Mouse (Mus musculus) cerebellum, postnatal 4 days (tissue): ENCODE measurements around the gene Peak1.

Experiments
- DNase-seq, 2 experiments: peaks; one replicate each; pipeline ENCODE4 v3.0.0; 2022; ENCODE audit warnings: low spot score in 2 of 2, mixed read lengths in 1 of 2

Peak1 gene

GRCm38 (mm10) chr9:56415935-56416607, 1.8 kb downstream of the Peak1 start:
- no peak for DNase-seq

DNA sequence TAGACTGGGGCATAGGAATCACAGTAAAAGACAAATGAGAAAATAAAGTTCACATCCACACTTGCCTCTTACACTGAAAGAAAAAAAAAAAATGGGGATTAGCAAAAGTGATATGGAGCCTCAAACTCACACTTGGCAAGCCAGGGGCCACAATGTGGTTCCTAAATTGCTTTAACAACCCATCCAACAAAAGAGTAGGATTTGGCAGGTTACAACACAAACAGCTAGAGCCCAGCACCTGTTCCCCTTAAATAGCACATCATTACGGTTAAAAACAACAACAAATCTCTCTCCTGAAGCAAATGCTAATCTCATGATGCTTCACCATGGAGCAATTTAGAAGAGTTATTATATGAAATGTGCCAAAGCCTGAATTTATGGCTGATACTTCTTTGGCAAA, 2.5 kb downstream of the Peak1 start:
- DNase-seq: no peak

DNA sequence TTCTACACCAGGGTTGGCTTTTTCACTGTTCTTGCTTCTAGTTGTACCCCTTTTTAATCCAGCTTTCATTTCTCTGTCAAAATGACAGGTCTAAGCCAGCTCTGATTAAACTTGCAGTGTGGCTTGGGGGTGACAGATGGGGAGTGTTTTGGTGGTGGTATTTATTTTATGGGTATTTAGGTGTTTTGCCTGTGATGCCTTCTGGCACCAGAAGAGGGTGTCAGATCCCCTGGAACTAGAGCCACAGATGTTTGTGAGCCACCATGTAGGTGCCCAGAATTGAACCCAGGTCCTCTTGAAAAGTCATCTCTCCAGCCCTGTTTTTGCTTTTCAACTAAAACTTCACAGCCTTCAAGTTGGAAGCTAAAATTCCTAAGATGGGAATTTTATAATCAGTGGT, 3.5 kb downstream of the Peak1 start:
- DNase-seq: no peak

- no peak for DNase-seq
Observed at GRCm38 (mm10) chr9:56412716-56413115, 5.2 kb downstream of the Peak1 start.

DNA sequence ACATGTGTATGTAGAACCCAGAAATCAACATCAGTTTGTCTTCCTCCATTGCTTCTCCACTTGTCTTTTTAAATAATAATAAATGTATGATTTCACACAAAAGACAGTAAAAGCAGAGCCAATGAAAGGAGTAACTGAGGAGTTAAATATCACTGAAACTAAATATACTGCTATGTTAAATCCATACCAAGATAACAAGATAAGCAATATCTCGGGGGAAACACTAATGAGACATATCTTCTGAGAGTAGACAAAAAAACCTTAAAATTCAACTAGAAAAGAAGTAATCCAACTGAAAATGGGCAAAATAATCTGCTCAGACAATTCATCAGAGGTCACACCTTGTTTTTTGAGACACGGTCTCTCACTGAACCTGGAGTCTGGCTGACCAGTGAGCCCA, 7.9 kb downstream of the Peak1 start:
- no peak for DNase-seq

DNA sequence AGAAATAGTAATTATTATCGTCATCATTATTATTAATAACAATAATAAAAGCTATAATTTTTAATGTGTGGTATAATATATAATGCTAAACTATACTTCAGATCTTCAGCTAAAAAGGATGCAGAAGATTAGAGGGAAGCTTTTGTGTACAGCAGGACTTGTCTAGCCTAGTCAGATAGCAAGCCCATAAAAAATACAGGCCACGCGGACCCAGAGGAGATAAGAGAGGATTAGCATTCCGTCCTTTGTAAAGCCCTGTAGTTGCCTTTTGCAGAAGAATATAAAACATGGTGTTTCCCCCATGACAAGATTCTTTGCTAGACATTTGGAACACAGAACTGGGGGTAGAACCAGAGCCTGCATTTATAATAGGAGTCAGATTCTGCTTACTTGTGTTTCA, 13.2 kb downstream of the Peak1 start:
- DNase-seq: no peak

- DNase-seq: no peak
Observed at GRCm38 (mm10) chr9:56396306-56396705, 21.6 kb downstream of the Peak1 start.

DNA sequence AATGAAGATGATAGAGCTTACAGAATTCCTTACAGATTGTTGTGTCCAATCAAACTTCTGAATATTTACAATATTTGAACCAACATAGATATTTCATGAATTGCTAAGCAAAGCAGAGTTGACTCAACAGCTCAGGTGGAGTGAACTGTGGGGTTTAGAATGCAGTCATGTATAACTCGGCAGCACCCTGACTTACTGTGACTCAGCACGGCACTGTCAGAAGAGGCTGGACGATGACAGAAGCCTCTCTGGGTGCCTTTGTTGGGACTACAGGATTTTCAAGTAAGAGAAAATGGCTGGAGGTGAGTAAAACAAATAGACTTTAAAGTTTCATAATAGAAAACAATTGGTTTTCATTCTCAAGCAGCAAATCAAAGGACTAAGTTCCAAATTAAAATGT, 25.0 kb downstream of the Peak1 start:
- DNase-seq: no peak

GRCm38 (mm10) chr9:56382786-56383185, 35.1 kb downstream of the Peak1 start:
- no peak for DNase-seq

DNA sequence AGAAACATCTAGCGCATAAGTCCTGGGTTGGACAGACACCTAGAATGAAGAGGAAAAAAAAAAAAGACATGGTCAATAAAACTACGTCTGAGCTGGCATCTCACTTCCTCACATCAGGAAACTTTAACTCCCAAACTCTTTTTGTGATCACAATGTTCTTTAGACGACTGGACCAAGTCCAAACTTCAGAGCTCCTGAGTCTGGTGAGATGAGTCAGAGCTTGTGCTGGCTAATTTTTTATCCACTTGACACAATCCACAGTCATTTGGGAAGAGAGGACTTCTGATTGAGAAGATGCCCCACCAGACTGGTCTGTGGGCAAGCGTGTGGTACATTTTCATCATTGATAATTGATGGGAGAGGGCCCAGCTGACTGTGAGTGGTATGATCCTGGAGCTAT, 43.5 kb downstream of the Peak1 start:
- DNase-seq: no peak

GRCm38 (mm10) chr9:56370710-56371109, 47.2 kb downstream of the Peak1 start:
- DNase-seq: no peak

- DNase-seq: no peak
Observed at GRCm38 (mm10) chr9:56368814-56369213, 49.1 kb downstream of the Peak1 start.

DNA sequence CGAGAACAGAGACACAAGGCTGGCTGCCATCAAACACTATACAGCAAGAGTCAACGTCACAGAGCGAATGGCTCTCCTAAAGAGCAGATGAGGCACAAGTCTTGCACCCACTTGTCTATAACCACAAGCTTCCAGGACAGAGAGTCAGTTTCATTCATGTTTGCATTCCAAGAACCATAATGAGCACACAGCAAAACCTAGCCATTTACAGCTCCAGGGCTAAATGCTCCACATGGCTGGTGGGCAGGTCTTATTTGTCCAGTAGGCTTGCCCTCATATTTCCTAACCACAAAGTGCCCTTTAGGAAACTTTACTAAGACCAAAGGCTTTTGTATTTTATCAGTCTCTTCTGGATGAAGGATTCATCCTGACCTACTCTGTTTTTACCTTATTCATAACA, 54.6 kb downstream of the Peak1 start:
- no peak for DNase-seq

DNA sequence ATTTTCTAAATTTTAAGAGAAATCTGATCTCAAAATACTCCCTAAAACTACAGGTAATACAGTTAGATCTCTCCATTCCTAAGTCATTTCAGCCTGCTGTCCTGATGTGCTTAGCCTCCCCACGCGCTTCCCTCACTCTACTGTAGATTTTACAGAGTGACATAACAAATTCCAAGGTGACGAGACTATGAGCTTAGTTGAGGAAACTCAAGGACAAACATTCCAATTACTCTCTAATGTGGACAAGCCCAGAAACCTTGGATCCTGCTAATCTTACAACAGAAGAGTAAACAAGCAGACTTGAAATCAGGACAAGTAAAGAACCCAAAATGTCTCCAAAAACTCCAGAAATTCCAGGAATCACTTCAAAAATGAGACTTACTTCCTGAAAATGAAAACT, 58.6 kb downstream of the Peak1 start:
- no peak for DNase-seq

GRCm38 (mm10) chr9:56355186-56355585, 62.7 kb downstream of the Peak1 start:
- DNase-seq: no peak

DNA sequence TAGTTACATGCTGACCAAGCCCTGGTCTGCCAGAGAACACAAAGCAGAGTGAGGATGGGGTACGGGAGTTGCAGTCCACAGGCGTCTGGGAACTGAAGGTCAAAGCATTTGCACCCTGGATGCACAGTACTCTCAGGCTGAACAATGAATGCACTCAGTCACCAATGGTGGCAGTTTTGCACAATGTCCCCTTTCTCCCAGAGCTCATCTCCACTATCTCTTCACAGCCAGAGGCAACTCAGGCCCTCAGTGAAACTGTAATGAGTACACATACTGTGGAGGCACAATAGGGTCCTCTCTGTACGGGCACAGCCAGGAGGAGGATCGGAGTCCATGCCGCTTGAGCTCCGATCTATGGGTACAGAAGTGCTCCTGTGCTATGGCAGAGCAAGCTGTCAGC, 71.5 kb downstream of the Peak1 start:
- DNase-seq: no peak

GRCm38 (mm10) chr9:56339426-56340195, 78.3 kb downstream of the Peak1 start:
- no peak for DNase-seq

DNA sequence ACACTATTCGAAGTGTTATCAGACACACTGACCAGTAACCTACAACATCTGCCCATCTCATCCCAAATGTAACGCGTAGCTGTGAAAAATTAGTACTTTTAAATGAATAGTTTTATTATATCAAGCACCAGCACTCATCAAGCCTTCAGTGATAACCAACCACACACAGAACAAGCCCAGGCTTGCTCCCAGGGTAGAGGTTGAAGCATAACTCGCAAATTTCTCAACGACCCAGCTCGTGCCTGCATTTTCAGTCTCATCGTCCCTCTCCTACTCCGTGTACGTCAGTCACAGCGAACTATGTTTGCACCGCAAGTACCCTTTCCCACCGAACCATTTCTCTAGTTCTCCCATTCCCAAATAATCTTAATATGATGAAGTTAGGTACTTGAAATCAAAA, 83.5 kb downstream of the Peak1 start:
- DNase-seq: no peak

DNA sequence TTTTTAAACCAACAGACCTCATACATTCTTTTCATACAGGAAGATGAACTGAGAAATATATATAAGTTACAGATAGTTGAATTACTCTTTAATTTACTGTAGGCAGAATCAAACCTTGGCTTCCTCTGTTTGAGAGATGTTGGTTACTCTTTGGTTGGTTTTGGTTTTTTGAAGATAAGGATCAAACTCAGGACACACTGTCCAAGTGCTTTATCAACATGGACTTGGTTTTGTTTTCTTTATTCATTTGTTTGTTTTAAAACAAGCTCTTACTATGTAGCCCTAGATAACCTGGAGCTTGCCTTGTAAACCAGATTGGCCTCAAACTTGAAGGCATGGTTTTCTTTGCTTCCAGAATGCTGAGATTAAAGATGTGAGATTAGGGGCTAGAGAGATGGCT, 85.1 kb downstream of the Peak1 start:
- DNase-seq: no peak

GRCm38 (mm10) chr9:56326511-56327005, 91.3 kb downstream of the Peak1 start:
- DNase-seq: no peak

- DNase-seq: no peak
Observed at GRCm38 (mm10) chr9:56325725-56326124, 92.1 kb downstream of the Peak1 start.

DNA sequence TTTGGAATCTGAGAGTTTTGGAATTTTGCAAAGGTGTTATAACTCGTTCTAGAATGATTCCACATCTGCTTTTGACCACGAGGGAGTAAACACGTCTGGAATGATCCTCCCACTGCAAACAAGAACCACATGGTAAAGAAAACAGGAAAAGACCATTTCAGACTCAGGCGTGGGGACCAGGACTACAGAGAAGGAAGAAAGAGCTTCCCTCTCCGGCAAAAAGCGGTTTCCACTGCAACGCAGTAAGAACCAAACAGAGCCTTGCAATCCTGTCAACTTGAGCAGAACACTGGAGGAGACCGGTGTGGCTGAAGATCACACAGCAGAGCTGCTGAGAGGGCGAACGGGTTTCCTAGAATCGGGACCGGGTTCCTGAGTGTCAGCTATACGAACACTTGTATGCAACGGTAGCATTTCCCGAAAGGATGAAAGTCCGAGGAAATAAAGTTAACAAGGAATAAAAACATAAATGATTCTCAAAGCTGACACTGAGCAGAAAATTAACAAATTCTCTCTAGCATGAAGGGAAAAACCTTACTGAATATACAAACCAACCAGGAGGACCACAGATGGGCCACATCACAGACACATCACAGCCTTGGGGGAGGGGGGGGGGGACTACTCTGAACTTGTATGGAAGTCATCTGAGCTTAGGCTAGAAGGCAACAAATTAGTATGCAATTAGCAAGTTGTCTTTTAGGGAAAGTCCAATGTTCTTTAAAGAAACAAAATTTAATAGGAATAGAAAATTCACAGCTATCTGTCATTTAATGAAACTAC, 93.1 kb downstream of the Peak1 start:
- no peak for DNase-seq

GRCm38 (mm10) chr9:56321291-56321690, 96.6 kb downstream of the Peak1 start:
- DNase-seq: no peak
